Mouse (Mus musculus) testis, adult 2 months (tissue): ENCODE measurements around the gene Rtn4r.
A peak's percentile ranks its signal among the peaks of the same experiment; 100 is the strongest.

Experiments
- CTCF ChIP-seq: fragments of 200-500 bp; IDR thresholded peaks from 2 replicates; pipeline ENCODE4 v1.5.1; 2012; ENCODE audit warnings: low read depth, mild to moderate bottlenecking, inconsistent platforms, low read length, moderate library complexity; ENCODE audit not compliant: control insufficient read depth, insufficient read depth, insufficient replicate concordance
- POLR2A ChIP-seq: fragments of 200-500 bp; IDR thresholded peaks from 2 replicates; pipeline ENCODE4 v1.6.1; 2012; ENCODE audit warnings: low read depth, mild to moderate bottlenecking, inconsistent platforms, low read length, moderate library complexity; ENCODE audit not compliant: control insufficient read depth

- TF ChIP-seq CTCF (peak; percentile 53; the same call in 1 of the 2 replicates), POLR2A (no peak)
Observed at GRCm38 (mm10) chr16:18119031-18119730, 8.3 kb upstream of the Rtn4r start.
